Mouse (Mus musculus) limb, embryonic 10.5 days (tissue): ENCODE results near the gene Stk38. TPM values are rescaled to one million over a fixed set of nuclear protein-coding genes. Genes with fewer than 3 reads are reported as not detected.

Experiments
- DNase-seq: peaks from one replicate; pipeline ENCODE4 v3.0.0-alpha.2; 2017; ENCODE audit warnings: low spot score
- H3K27ac ChIP-seq: fragments of 300-500 bp; sonication (generic); 2 replicates; pipeline ENCODE4 v1.5.1; 2016; ENCODE audit warnings: mild to moderate bottlenecking
- H3K27me3 ChIP-seq: fragments of 300-500 bp; sonication (generic); 2 replicates; pipeline ENCODE4 v1.6.1; 2016; ENCODE audit warnings: low read depth, mild to moderate bottlenecking; ENCODE audit not compliant: poor library complexity, severe bottlenecking
- H3K36me3 ChIP-seq: fragments of 300-500 bp; sonication (generic); 2 replicates; pipeline ENCODE4 v1.6.1; 2016; ENCODE audit warnings: mild to moderate bottlenecking, moderate library complexity
- H3K4me1 ChIP-seq: fragments of 300-500 bp; sonication (generic); 2 replicates; pipeline ENCODE4 v1.6.1; 2016
- H3K4me3 ChIP-seq: fragments of 300-500 bp; sonication (generic); 2 replicates; pipeline ENCODE4 v1.5.1; 2016; ENCODE audit warnings: mild to moderate bottlenecking, moderate library complexity
- H3K9me3 ChIP-seq: fragments of 300-500 bp; sonication (generic); replicated peaks from 2 replicates; pipeline ENCODE4 v1.6.1; 2016; ENCODE audit warnings: mild to moderate bottlenecking
- WGBS: fragments of 180-500 bp; shearing (Covaris S2); methylation state at CpG from one replicate; pipeline ENCODE4 v1.1.7; 2016; 5-methylcytosine and 5-hydroxymethylcytosine counted together
- polyA plus RNA-seq: library from polyadenylated mRNA; unstranded; fragments of >200 nt; fragmentation: Nextera tagmentation; extraction: Ambion mirVana; gene quantifications from 2 replicates; pipeline ENCODE4 v1.2.1, GENCODE M21; 2016

The Stk38 gene
- polyA plus RNA-seq, 1 experiment from 2014 or later, result 131 TPM

DNA sequence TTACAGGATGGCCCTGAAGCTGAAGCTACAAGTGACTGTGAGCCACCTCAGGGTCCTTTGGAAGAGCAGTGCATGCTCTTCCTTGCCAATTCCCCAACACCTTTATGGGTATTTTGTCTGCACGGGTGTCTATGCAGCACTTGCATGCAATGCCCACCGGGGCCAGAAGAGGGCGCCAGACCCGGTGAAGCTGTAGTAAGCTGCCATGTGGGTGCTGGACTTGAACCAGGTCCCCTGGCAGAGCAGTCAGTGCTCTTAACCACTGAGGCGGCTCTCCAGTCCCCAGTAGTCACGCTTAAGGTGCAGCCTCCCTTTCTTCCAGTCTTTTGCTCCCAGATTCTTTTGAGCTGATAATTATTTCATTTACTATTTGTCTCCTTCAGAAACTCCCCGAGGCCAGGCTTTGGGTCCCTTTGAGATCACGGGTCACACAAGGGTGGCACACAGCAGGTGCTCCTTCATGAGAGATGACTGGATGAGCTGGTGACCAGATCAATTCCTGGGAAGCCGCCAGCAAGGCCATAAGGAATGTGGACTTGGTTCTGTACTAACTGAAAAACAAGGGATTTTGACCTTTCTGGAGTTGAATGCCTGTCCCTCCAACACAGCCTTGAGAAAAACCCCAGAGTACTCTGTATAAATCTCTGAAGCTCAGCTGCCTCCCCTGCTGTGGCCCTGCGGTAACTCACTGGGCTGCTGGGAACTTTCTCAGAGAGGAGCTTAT, 71.0 kb downstream of the Stk38 start:
- WGBS, result 89% methylated on average over 10 of the region's 10 CpGs
- Histone ChIP-seq H3K36me3 (no peaks in the 10 kb centered on the region), H3K4me3 (no peak overlapping the region), H3K4me1 (no peaks in the 10 kb centered on the region), H3K27ac (no peak overlapping the region), H3K27me3 (no peaks in the 10 kb centered on the region), H3K9me3 (no peaks in the 10 kb centered on the region)
- DNase-seq, result peak; percentile 46

DNA sequence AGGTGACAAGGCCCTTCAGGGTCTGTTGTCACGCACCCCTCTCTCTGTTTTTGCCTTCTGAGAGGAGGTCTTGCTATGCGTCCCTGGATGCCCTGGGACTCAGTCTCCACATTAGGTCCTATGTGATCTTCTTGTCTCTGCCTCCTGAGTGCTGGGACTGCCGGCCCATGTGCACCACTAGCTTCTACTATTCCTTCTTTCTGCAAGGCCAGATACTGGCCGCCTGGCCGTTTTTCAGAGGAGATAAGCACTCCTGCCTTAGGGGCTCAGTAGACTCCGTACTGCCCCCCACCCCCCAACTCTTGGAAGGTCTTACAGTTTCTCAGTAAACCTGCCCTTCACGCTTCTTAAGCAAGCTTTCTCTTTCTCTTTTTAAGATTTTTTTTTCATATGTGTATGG, 71.7 kb downstream of the Stk38 start:
- DNase-seq, result no peak
- Histone ChIP-seq H3K4me1 (no peaks in the 10 kb centered on the region), H3K9me3 (no peaks in the 10 kb centered on the region), H3K4me3 (no peak overlapping the region), H3K27ac (no peak overlapping the region), H3K36me3 (no peaks in the 10 kb centered on the region), H3K27me3 (no peaks in the 10 kb centered on the region)
- WGBS, result 89% methylated on average over 7 of the region's 7 CpGs

DNA sequence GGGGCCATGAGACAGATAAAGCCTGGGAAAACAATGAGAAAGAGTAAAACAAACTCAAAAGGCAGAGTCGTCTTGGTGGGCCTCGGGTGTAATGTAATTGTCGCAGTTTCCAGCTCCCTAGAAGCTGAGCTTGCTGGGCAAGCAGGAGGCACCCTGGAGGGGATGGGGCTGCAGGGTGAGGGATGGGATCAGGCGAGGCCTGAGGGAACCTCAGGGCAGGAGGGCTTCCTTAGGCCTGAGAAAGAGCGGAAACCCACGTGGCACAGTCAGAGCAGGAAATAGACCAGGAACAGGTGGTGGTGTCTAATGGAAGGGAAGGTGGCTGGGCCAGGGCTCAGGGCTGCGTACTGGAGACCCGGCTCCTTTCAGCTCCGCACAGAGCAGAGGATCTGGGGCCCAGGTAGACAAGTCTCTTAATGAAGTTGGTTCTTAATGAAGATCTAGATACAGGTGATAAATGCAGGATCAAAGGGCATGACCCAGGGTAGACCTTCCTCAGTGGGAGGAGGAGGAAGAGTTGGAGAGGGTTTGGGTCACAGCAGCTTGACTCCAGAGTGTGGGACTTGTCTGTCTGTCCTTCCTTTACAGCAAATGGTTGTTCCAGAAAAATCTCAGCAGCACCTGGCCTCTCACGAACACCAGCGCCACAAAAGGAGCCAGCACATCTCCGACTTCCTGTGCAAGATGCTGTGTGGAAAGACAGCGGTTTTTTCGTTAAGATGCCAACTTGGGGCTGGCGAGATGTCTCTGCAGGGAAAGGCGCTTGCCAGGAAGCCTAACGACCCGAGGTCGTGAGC, 73.5 kb downstream of the Stk38 start:
- H3K27me3 ChIP-seq, result no peaks in the 10 kb centered on the region
- H3K4me1 ChIP-seq, result peaks cover 10% of the 10 kb centered on the region
- H3K27ac ChIP-seq, result no peak overlapping the region
- DNase-seq, result no peak
- H3K4me3 ChIP-seq, result no peak overlapping the region
- H3K36me3 ChIP-seq, result no peaks in the 10 kb centered on the region
- no peaks in the 10 kb centered on the region for H3K9me3 ChIP-seq
- WGBS, result 78% methylated on average over 19 of the region's 19 CpGs

DNA sequence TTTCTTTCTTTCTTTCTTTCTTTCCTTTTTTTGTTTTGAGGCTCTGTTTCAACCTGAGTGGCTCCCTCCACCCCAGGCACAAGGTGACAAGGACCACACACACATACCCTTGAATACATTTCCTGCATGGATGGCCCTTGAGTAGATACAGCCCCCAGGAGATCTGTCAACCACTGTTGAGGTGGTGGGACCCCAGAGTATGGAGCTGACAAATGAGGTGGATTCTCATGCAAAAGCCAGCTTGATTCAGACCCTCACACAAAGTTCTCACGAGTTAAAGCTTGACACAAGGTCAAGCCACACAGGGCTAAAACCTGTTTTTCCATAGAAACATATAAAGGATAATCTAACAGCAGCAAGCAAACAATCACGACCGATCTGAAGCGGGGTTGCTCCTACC, 75.5 kb downstream of the Stk38 start:
- Histone ChIP-seq H3K27me3 (no peaks in the 10 kb centered on the region), H3K9me3 (no peaks in the 10 kb centered on the region), H3K4me1 (peaks cover 10% of the 10 kb centered on the region), H3K27ac (no peak overlapping the region), H3K4me3 (no peak overlapping the region), H3K36me3 (no peaks in the 10 kb centered on the region)
- WGBS, result 94% methylated on average over 4 of the region's 4 CpGs
- DNase-seq, result no peak

DNA sequence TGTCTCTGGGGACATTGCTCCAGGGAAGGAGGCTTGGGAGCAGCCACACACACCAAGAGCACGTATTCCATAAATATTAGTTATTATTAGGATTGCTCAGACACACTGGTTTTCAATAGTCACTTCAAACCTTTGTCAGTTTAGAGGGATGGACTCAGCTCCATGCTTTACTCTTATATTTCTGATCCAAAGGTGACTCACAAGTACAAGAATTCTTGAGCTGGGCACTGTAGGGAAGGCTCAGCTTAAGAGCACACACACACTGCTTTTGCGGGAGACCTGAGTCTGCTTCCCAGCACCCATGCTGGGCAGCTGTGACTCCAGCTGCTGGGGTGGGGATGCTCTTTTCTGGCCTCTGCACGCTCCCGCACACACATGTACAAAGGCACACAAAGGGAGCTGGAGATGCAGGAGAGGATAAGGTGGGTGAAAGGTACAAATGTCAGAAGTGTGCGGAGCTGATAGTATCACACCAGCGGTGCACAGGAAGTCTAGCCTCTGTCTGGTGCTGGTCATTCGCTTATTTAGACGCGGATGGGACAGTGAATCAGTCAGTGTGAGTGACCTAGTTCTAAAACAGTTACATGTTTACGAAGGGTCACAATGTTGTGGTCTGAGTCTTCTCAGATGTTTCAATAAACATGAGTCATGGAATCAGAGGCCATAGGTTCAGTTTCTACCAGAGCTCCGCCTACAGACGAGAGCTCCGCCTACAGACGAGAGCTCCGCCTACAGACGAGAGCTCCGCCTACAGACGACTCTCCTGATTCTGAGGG, 76.2 kb downstream of the Stk38 start:
- H3K27ac ChIP-seq, result peak overlapping the region; percentile 81; the same call in 1 of the 2 replicates
- H3K9me3 ChIP-seq, result no peaks in the 10 kb centered on the region
- H3K27me3 ChIP-seq, result no peaks in the 10 kb centered on the region
- 92% methylated on average over 18 of the region's 18 CpGs for WGBS
- no peaks in the 10 kb centered on the region for H3K36me3 ChIP-seq
- no peak for DNase-seq
- H3K4me3 ChIP-seq, result no peak overlapping the region
- peaks cover 10% of the 10 kb centered on the region for H3K4me1 ChIP-seq

DNA sequence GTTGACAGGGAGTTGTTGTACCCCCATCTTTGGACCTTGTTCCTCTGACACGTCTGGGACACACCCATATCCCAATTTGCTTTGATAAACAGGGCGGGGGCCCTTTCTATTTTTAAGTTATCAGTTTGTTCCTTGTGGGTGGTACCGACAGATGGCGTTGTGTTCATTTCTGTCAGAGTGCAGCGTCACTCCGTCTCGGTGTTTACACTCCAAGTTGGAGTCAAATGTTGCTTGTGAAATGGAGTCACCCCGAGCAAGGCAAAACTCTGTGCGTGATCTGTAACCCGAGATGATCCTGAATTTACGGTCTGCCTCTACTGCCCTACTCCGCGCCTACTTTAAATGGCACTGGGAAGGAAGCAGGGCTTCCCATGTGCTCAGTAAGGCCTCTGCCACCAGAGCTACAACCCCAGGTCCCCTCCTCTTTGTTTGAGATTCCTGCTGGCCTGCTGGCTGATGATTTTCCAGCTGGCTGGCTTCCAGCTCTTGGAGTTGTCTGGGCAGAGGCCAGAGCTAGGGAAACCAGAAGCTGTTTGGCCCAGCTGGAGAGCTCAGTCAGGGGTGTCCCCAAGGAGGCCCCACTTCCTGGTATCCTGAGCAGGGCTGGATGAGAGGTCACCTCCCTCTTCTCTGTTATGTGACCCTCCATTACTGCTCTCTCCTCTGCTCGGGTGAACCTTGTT, 77.3 kb downstream of the Stk38 start:
- 40% methylated on average over 14 of the region's 14 CpGs for WGBS
- no peaks in the 10 kb centered on the region for H3K9me3 ChIP-seq
- H3K4me1 ChIP-seq, result peaks cover 10% of the 10 kb centered on the region
- no peaks in the 10 kb centered on the region for H3K27me3 ChIP-seq
- no peaks in the 10 kb centered on the region for H3K36me3 ChIP-seq
- peak; percentile 56 for DNase-seq
- 0 out of 2 replicates have a peak overlapping the region, but pooled peaks have one; percentile 4 for H3K4me3 ChIP-seq
- H3K27ac ChIP-seq, result peak overlapping the region; percentile 81

DNA sequence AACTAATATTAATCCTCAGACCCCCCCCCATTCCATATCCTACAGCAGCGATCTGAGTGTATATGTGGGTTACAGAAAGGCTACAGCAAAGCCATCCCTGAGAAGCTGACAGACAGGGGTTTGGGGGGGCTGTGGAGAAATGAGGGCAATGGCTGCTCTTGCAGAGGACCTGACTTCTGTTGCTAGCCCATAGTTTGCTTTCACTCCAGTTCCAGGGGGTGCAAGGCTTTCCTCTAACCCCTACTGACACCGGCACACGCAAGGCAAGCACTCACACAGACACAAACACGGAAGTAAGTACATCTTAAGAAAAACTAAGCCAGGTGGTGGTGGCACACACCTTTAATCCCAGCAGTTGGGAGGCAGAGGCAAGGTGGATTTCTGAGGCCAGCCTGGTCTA, 78.4 kb downstream of the Stk38 start:
- Histone ChIP-seq H3K9me3 (no peaks in the 10 kb centered on the region), H3K4me3 (no peak overlapping the region), H3K4me1 (peaks cover 10% of the 10 kb centered on the region), H3K27me3 (no peaks in the 10 kb centered on the region), H3K36me3 (no peaks in the 10 kb centered on the region), H3K27ac (no peak overlapping the region)
- DNase-seq, result no peak
- WGBS, result 93% methylated on average over 4 of the region's 4 CpGs

DNA sequence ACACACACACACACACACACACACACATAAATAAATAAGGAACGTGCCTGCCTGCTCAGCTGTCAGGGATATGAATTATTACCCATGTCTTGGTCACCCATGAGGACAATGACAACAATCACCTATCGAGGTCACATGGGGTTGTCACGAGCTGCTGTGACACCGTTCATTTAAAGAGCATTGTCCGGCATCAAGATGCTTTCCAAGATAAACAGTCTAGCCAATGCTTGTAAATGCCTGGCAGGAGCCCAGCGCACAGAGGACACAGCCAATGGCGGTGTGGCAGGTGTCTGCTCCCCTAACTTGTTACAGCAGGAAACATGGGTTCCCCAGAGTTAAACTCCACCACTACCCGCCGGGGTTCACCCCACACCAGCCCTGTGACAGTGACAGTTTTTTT, 79.8 kb downstream of the Stk38 start:
- Histone ChIP-seq H3K4me1 (peaks cover 10% of the 10 kb centered on the region), H3K27ac (no peak overlapping the region), H3K36me3 (no peaks in the 10 kb centered on the region), H3K27me3 (no peaks in the 10 kb centered on the region), H3K4me3 (no peak overlapping the region), H3K9me3 (no peaks in the 10 kb centered on the region)
- WGBS, result 85% methylated on average over 9 of the region's 9 CpGs
- no peak for DNase-seq

DNA sequence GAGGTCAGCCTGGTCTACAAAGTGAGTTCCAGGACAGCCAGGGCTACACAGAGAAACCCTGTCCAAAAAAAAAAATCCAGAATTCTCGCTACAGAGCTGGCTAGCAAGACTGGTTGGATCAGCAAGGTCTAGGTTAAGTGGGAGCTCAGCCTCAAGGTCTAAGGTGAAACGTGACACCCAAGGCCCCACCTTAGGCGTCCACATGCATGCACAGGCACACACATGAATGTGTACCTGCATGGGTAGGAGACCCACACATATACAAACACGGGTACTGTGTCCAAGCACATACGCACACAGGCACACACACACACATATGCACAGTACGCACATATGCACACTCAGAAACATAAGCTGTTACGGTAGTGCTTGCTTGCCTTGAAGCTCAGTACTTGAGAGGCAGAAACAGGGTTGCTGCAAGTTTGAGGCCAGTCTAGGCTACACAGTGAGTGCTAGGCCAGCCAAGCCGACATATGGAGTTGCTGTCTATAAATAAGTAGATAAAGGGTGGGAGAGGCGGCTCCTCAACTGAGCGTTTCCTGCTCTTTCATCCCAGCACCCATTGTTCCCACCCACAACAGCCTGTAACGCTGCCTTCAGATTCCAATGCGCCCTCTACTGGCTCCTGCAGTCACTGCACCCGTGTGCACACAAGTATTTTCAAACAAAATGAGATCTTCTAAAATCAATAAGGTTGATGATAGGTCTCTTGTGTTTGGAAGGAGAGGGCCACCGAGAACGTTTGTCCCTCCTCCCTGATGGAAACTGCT, 80.7 kb downstream of the Stk38 start:
- peak overlapping the region; percentile 25; the same call in 1 of the 2 replicates for H3K27ac ChIP-seq
- H3K36me3 ChIP-seq, result no peaks in the 10 kb centered on the region
- no peaks in the 10 kb centered on the region for H3K27me3 ChIP-seq
- H3K4me3 ChIP-seq, result no peak overlapping the region
- 52% methylated on average over 15 of the region's 15 CpGs for WGBS
- H3K9me3 ChIP-seq, result no peaks in the 10 kb centered on the region
- DNase-seq, result peak; percentile 58
- peaks cover 10% of the 10 kb centered on the region for H3K4me1 ChIP-seq

DNA sequence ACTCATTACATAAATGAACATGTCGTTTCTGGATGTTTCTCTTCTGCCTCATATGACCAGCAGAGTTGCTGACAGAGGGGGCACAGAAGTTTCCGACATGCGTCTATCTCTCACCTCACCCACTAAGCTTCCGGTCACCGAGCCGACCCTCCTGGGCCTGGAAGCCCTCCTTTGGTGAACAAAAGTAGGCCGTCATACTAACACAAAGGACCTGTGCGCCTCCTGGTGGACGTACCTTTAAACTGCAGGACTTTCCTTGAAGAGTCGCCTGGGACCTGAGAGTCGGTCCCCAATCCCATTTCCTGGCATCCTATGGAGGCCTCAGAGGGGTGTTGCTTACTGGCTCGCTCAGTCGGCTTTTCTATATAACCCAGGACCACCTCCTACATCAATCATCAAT, 81.4 kb downstream of the Stk38 start:
- 21% methylated on average over 13 of the region's 13 CpGs for WGBS
- peak overlapping the region; percentile 19; the same call in 1 of the 2 replicates for H3K27ac ChIP-seq
- H3K27me3 ChIP-seq, result no peaks in the 10 kb centered on the region
- H3K9me3 ChIP-seq, result no peaks in the 10 kb centered on the region
- peak; percentile 86 for DNase-seq
- peaks cover 10% of the 10 kb centered on the region for H3K4me1 ChIP-seq
- no peaks in the 10 kb centered on the region for H3K36me3 ChIP-seq
- H3K4me3 ChIP-seq, result no peak overlapping the region

DNA sequence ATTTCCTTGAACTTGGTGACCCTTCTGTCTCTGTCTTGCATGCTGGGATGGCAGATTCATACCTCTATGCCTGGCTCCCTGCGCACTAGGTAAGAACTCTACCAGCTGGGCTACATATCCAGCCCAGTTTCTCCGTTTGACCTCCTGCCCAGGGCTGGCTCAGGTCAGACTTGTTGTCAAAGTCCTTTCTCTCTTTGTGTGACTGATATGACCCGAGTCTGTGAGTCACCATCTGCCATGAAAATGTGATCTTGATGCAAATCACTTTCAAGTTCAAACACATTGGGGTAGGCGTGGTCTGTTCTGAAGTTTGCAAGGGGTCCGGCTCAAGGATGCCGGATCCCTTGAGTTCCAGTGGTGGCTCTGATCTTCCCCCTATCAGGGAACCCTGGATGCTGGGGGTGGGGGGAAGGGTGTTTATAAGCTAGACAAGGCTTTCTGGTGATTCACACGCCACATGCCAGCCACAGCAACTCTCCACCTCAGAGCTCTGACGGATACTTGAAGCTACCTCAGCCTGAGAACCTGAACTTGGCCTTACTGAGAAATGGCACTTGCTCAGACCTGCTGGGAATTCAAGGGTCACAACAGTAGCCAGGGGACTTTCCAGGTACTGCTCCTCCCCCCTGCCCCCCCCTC, 82.7 kb downstream of the Stk38 start:
- H3K27me3 ChIP-seq, result no peaks in the 10 kb centered on the region
- peaks cover 1% of the 10 kb centered on the region for H3K4me1 ChIP-seq
- WGBS, result 90% methylated on average over 8 of the region's 8 CpGs

More for the DNA sequence above, 82.7 kb downstream of the Stk38 start:
- Histone ChIP-seq H3K27ac (no peak overlapping the region), H3K36me3 (no peaks in the 10 kb centered on the region), H3K9me3 (no peaks in the 10 kb centered on the region), H3K4me3 (no peak overlapping the region)
- DNase-seq, result no peak
